8 mouse cellular contexts compared by ENCODE assay signal in the genomic region with DNA sequence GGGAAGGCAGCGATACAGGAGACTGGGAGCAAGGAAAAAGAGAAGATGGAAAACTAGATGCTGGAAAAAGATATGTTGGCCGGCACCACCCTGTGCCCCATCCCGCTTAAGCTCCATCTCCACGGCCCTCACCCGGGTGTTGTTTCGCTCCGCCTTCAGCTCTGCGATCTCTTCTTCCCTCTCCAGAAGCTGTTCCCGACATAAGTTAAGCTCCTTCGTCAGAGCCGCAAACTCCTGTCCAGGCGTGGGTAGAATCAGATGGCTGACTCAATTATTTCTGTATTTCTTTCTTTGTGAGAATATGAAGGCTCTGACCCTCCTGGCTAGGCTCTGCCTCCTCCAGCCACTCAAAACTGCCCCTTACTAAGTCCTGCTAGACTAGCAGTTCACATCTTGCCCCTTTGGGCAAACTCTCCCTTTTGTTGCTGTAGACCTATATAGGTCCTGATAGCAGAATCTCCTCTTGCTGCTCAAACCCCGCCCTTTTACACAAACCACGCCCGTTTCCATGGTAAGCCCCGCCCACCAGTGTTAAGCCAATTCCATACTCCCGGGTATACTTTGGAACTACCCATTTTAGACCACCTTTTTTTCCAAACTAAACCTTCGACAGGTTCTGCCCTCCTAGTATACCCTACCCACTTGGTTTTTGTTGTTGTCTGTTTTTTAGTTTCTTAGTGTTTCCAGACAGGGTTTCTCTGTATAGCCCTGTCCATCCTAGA. TPM values are rescaled to one million over a fixed set of nuclear protein-coding genes. Genes with fewer than 3 reads are reported as not detected.
A peak's percentile ranks its signal among the peaks of the same experiment; 100 is the strongest.
DNase-seq lines count a peak whose midpoint lies in the region; ATAC-seq and TF ChIP-seq lines count a peak whose summit lies in the region.

No protein-coding gene starts in this region.

- H3K4me3 ChIP-seq in lung, embryonic 14.5 days (ENCODE audit: low read depth, low read length) = peak overlapping the region; percentile 42; the same call in 1 of the 2 replicates
- H3K4me3 ChIP-seq in lung, adult 2 months (replicated peaks; ENCODE audit: extremely low read depth, low read depth, low read length) = no peak overlapping the region
- peak overlapping the region; percentile 40 for H3K4me3 ChIP-seq in embryonic facial prominence, embryonic 12.5 days
- H3K4me3 ChIP-seq in hindbrain, embryonic 15.5 days = peak overlapping the region; percentile 45
- peak overlapping the region; percentile 41; the same call in 1 of the 2 replicates for H3K4me3 ChIP-seq in midbrain, postnatal 0 days (ENCODE audit: low read depth, low read length)

- H3K4me2 ChIP-seq in lung, embryonic 14.5 days = peak overlapping the region; percentile 89
- no peak overlapping the region for H3K4me2 ChIP-seq in embryonic facial prominence, embryonic 12.5 days (replicated peaks)
- peak overlapping the region; percentile 78 for H3K4me2 ChIP-seq in hindbrain, embryonic 15.5 days
- peak overlapping the region; percentile 78; the same call in 1 of the 2 replicates for H3K4me2 ChIP-seq in midbrain, postnatal 0 days (ENCODE audit: low read depth, low read length, poor library complexity, severe bottlenecking)

- no peaks in the 10 kb centered on the region for H3K9me3 ChIP-seq in lung, embryonic 14.5 days (ENCODE audit: low read depth, low read length)
- H3K9me3 ChIP-seq in embryonic facial prominence, embryonic 12.5 days = no peaks in the 10 kb centered on the region
- H3K9me3 ChIP-seq in hindbrain, embryonic 15.5 days = no peaks in the 10 kb centered on the region
- no peaks in the 10 kb centered on the region for H3K9me3 ChIP-seq in midbrain, postnatal 0 days (ENCODE audit: low read length)

- no peaks in the 10 kb centered on the region for H3K36me3 ChIP-seq in lung, embryonic 14.5 days (ENCODE audit: insufficient read depth)
- H3K36me3 ChIP-seq in embryonic facial prominence, embryonic 12.5 days = no peaks in the 10 kb centered on the region
- peaks cover 31% of the 10 kb centered on the region for H3K36me3 ChIP-seq in hindbrain, embryonic 15.5 days
- H3K36me3 ChIP-seq in midbrain, postnatal 0 days (ENCODE audit: insufficient read depth, low read length) = peaks cover 20% of the 10 kb centered on the region

- ATAC-seq in lung, embryonic 14.5 days (ENCODE audit: insufficient read depth) = no peak
- ATAC-seq in embryonic facial prominence, embryonic 12.5 days (ENCODE audit: insufficient number of reproducible peaks, insufficient read depth, low FRiP score, low TSS enrichment) = no peak
- peak; percentile 6 for ATAC-seq in hindbrain, embryonic 15.5 days (ENCODE audit: low FRiP score, low read depth)
- 0 out of 2 replicates have a peak, but pooled peaks have one; percentile 1 for ATAC-seq in midbrain, postnatal 0 days (ENCODE audit: low FRiP score)

- no peak overlapping the region for H3K9ac ChIP-seq in lung, embryonic 14.5 days
- H3K9ac ChIP-seq in embryonic facial prominence, embryonic 12.5 days = no peak overlapping the region
- no peak overlapping the region for H3K9ac ChIP-seq in hindbrain, embryonic 15.5 days
- H3K9ac ChIP-seq in midbrain, postnatal 0 days (replicated peaks; ENCODE audit: low read length, poor library complexity, severe bottlenecking) = no peak overlapping the region

- TF ChIP-seq POLR2A in lung, adult 2 months (IDR thresholded peaks at IDR 0.05; ENCODE audit: borderline replicate concordance, extremely low read depth, low read depth, low read length) = no peak

- 48% methylated on average over 18 of the region's 18 CpGs for WGBS in lung, embryonic 14.5 days
- 43% methylated on average over 18 of the region's 18 CpGs for WGBS in lung, adult 2 months
- WGBS in embryonic facial prominence, embryonic 12.5 days = 48% methylated on average over 18 of the region's 18 CpGs
- WGBS in hindbrain, embryonic 15.5 days = 53% methylated on average over 18 of the region's 18 CpGs
- 56% methylated on average over 17 of the region's 18 CpGs for WGBS in midbrain, postnatal 0 days

- no peak for TF ChIP-seq CTCF in lung, embryonic 14.5 days (IDR thresholded peaks at IDR 0.05; ENCODE audit: low read depth)
- no peak for TF ChIP-seq CTCF in lung, adult 2 months (IDR thresholded peaks at IDR 0.05; ENCODE audit: insufficient read depth, low read length)
- TF ChIP-seq CTCF in midbrain, postnatal 0 days (IDR thresholded peaks at IDR 0.05) = no peak

- H3K4me1 ChIP-seq in lung, embryonic 14.5 days (ENCODE audit: insufficient read depth) = peaks cover 7% of the 10 kb centered on the region; the same call in 1 of the 2 replicates
- H3K4me1 ChIP-seq in lung, adult 2 months (ENCODE audit: control insufficient read depth, insufficient read depth, low read length) = no peaks in the 10 kb centered on the region
- peaks cover 5% of the 10 kb centered on the region; the same call in 1 of the 2 replicates for H3K4me1 ChIP-seq in embryonic facial prominence, embryonic 12.5 days
- H3K4me1 ChIP-seq in hindbrain, embryonic 15.5 days (replicated peaks) = peaks cover 33% of the 10 kb centered on the region
- H3K4me1 ChIP-seq in midbrain, postnatal 0 days (ENCODE audit: insufficient read depth, low read length) = peaks cover 20% of the 10 kb centered on the region; the same call in 1 of the 2 replicates

- no peak overlapping the region for H3K27ac ChIP-seq in lung, embryonic 14.5 days (ENCODE audit: low read depth)
- H3K27ac ChIP-seq in embryonic facial prominence, embryonic 12.5 days = no peak overlapping the region
- H3K27ac ChIP-seq in hindbrain, embryonic 15.5 days (replicated peaks) = 0 out of 2 replicates have a peak overlapping the region, but pooled peaks have one; percentile 76
- H3K27ac ChIP-seq in midbrain, postnatal 0 days (ENCODE audit: low read depth, low read length) = no peak overlapping the region

- peaks cover 46% of the 10 kb centered on the region for H3K27me3 ChIP-seq in lung, embryonic 14.5 days (ENCODE audit: insufficient read depth, low read length)
- H3K27me3 ChIP-seq in embryonic facial prominence, embryonic 12.5 days = peaks cover 63% of the 10 kb centered on the region
- H3K27me3 ChIP-seq in hindbrain, embryonic 15.5 days = peaks cover 3% of the 10 kb centered on the region; the same call in 1 of the 2 replicates
- H3K27me3 ChIP-seq in midbrain, postnatal 0 days (ENCODE audit: insufficient read depth, low read length) = no peaks in the 10 kb centered on the region

- no peak for DNase-seq in lung, embryonic 14.5 days
- DNase-seq in lung, adult 2 months = no peak
- no peak for DNase-seq in midbrain, postnatal 0 days (ENCODE audit: low spot score)
- no peak for DNase-seq in yolk sac, embryonic 10.5 days (ENCODE audit: low spot score)
- DNase-seq in kidney, adult 18-20 months = no peak
- no peak for DNase-seq in spleen, adult 18-20 months

RNA-seq across cellular contexts. Expression of gene Ppfia3, which starts 6.3 kb away (rescaled TPM):
- 3.1 and 3.2 TPM in 2 replicates for polyA plus RNA-seq in lung, embryonic 14.5 days (2014; fragmentation: Nextera tagmentation; extraction: Ambion mirVana)
- polyA plus RNA-seq in lung, adult 2 months (2012; rRNA removed) = 1.2 and 3.7 TPM in 2 replicates
- polyA plus RNA-seq in embryonic facial prominence, embryonic 12.5 days (2016; fragmentation: Nextera tagmentation; extraction: Ambion mirVana) = 8.8 and 9.2 TPM in 2 replicates
- polyA plus RNA-seq in hindbrain, embryonic 15.5 days (2015; fragmentation: Nextera tagmentation; extraction: Ambion mirVana) = 29.9 and 32.1 TPM in 2 replicates
- 87.4 and 104 TPM in 2 replicates for total RNA-seq in midbrain, postnatal 0 days (2014; rRNA removed)
- 28.9 and 31.6 TPM in 2 replicates for polyA plus RNA-seq in midbrain, postnatal 0 days (2015; fragmentation: Nextera tagmentation; extraction: Ambion mirVana)

RNA-seq across cellular contexts. Expression of gene Lin7b, which starts 9.8 kb away (rescaled TPM):
- 0.30 and 0.87 TPM in 2 replicates for polyA plus RNA-seq in lung, embryonic 14.5 days (2014; fragmentation: Nextera tagmentation; extraction: Ambion mirVana)
- 1.4 and 2.2 TPM in 2 replicates for polyA plus RNA-seq in lung, adult 2 months (2012; rRNA removed)
- 1.2 and 1.9 TPM in 2 replicates for polyA plus RNA-seq in embryonic facial prominence, embryonic 12.5 days (2016; fragmentation: Nextera tagmentation; extraction: Ambion mirVana)
- 33.7 and 38.7 TPM in 2 replicates for polyA plus RNA-seq in hindbrain, embryonic 15.5 days (2015; fragmentation: Nextera tagmentation; extraction: Ambion mirVana)
- total RNA-seq in midbrain, postnatal 0 days (2014; rRNA removed) = 68.6 and 96.6 TPM in 2 replicates
- polyA plus RNA-seq in midbrain, postnatal 0 days (2015; fragmentation: Nextera tagmentation; extraction: Ambion mirVana) = 59.9 and 70.3 TPM in 2 replicates

RNA-seq across cellular contexts. Expression of gene Hrc, which starts 25.5 kb away (rescaled TPM):
- 0.58 and 1.2 TPM in 2 replicates for polyA plus RNA-seq in lung, embryonic 14.5 days (2014; fragmentation: Nextera tagmentation; extraction: Ambion mirVana)
- polyA plus RNA-seq in lung, adult 2 months (2012; rRNA removed) = 2.4 and 10.0 TPM in 2 replicates
- polyA plus RNA-seq in embryonic facial prominence, embryonic 12.5 days (2016; fragmentation: Nextera tagmentation; extraction: Ambion mirVana) = 0.81 and 1.5 TPM in 2 replicates
- polyA plus RNA-seq in hindbrain, embryonic 15.5 days (2015; fragmentation: Nextera tagmentation; extraction: Ambion mirVana) = 0.65 and 0.68 TPM in 2 replicates
- total RNA-seq in midbrain, postnatal 0 days (2014; rRNA removed) = 0.33 TPM in 1 of 2 replicates, not detected in the other
- polyA plus RNA-seq in midbrain, postnatal 0 days (2015; fragmentation: Nextera tagmentation; extraction: Ambion mirVana) = 0.26 and 0.49 TPM in 2 replicates

RNA-seq across cellular contexts. Expression of gene Trpm4, which starts 27.0 kb away (rescaled TPM):
- polyA plus RNA-seq in lung, embryonic 14.5 days (2014; fragmentation: Nextera tagmentation; extraction: Ambion mirVana) = 11.4 and 15.7 TPM in 2 replicates
- polyA plus RNA-seq in lung, adult 2 months (2012; rRNA removed) = 41.8 and 44.8 TPM in 2 replicates
- 16.1 and 18.5 TPM in 2 replicates for polyA plus RNA-seq in embryonic facial prominence, embryonic 12.5 days (2016; fragmentation: Nextera tagmentation; extraction: Ambion mirVana)
- 11.3 TPM in 2 replicates for polyA plus RNA-seq in hindbrain, embryonic 15.5 days (2015; fragmentation: Nextera tagmentation; extraction: Ambion mirVana)
- total RNA-seq in midbrain, postnatal 0 days (2014; rRNA removed) = 22.6 and 35.4 TPM in 2 replicates
- 10.4 and 10.7 TPM in 2 replicates for polyA plus RNA-seq in midbrain, postnatal 0 days (2015; fragmentation: Nextera tagmentation; extraction: Ambion mirVana)

RNA-seq across cellular contexts. Expression of gene Snrnp70, which starts 35.0 kb away (rescaled TPM):
- polyA plus RNA-seq in lung, embryonic 14.5 days (2014; fragmentation: Nextera tagmentation; extraction: Ambion mirVana) = 74.0 and 88.2 TPM in 2 replicates
- 240 and 319 TPM in 2 replicates for polyA plus RNA-seq in lung, adult 2 months (2012; rRNA removed)
- 323 and 338 TPM in 2 replicates for polyA plus RNA-seq in embryonic facial prominence, embryonic 12.5 days (2016; fragmentation: Nextera tagmentation; extraction: Ambion mirVana)
- 179 and 183 TPM in 2 replicates for polyA plus RNA-seq in hindbrain, embryonic 15.5 days (2015; fragmentation: Nextera tagmentation; extraction: Ambion mirVana)
- 249 and 258 TPM in 2 replicates for total RNA-seq in midbrain, postnatal 0 days (2014; rRNA removed)
- 108 and 131 TPM in 2 replicates for polyA plus RNA-seq in midbrain, postnatal 0 days (2015; fragmentation: Nextera tagmentation; extraction: Ambion mirVana)

Comparison
In these comparisons a context has a peak if more than half of its experiments do, and no peak if none do; other contexts are left out.
1. ATAC-seq: peak in hindbrain, embryonic 15.5 days (single experiment) and midbrain, postnatal 0 days (single experiment); none in lung, embryonic 14.5 days (single experiment) and embryonic facial prominence, embryonic 12.5 days (single experiment).
2. RNA of gene Lin7b, which starts 9.8 kb away (polyA plus RNA-seq): 59.9 to 70.3 TPM in midbrain, postnatal 0 days and 33.7 to 38.7 TPM in hindbrain, embryonic 15.5 days; 1.4 to 2.2 TPM in lung, adult 2 months, 1.2 to 1.9 TPM in embryonic facial prominence, embryonic 12.5 days and 0.30 to 0.87 TPM in lung, embryonic 14.5 days; every median in the first group is over 10 times any median in the second.